Mouse (Mus musculus): ENCODE results near the gene Gm14406. TPM values are rescaled to one million over a fixed set of nuclear protein-coding genes. Genes with fewer than 3 reads are reported as not detected.
"Not testable (repeated sequence)": the region's sequence is repeated elsewhere in the genome, so short reads cannot be mapped to it uniquely, and the experiment has no call there.

Gm14406 gene
- 4.1 TPM in 1 of 2 replicates, not detected in the other for total RNA-seq (2017)

DNA sequence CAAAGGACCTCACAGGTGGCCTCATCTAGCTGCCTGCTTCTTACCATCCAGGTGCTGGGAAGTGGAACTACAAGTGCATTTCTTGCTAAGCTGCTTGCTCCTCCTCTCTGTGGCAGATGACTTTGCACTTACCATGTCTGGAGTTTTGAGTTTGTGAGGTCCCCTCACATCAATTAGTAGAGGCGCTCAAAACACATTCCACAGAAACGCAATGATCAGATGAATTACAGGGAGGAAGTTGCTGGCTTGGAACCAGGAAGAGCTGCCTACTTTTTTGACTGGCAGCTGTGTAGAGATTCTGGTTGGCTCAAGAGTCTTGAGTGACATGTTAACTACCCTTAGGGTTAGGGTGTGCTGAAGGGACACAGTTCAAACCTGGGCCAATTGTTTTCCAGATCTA lies at the start of gene Gm14406:
Gene Gm14406, minus strand, starts transcription at position 213 of the 400 bp plus-strand sequence.
- ATAC-seq (replicated peaks in 1 of 2; ENCODE audit: insufficient read depth in 1 of 2, low FRiP score in 2 of 2, low TSS enrichment in 1 of 2, low read depth in 1 of 2, poor library complexity in 2 of 2, severe bottlenecking in 2 of 2), result not testable (repeated sequence)

DNA sequence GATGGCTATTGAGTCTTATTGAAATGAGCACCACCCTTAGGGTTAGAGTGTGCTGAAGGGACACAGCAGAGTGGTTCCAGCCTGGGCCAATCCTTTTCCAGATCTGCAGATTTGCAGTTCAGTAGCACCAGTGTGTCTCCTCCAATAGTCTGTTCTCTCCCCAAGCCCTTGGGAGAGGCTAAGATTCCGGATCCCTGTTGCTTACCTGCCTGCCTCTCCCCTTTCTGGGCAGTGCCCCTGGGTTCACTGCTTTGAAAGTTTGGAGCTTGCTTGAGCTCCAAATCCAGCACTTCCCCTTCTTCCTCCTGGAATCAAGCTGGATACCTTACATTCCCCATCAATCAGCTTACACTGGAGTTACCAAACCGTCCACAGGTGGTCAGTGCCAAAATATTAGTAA lies 2.9 kb downstream of the Gm14406 start:
- ATAC-seq (replicated peaks in 1 of 2; ENCODE audit: insufficient read depth in 1 of 2, low FRiP score in 2 of 2, low TSS enrichment in 1 of 2, low read depth in 1 of 2, poor library complexity in 2 of 2, severe bottlenecking in 2 of 2), result not testable (repeated sequence)

DNA sequence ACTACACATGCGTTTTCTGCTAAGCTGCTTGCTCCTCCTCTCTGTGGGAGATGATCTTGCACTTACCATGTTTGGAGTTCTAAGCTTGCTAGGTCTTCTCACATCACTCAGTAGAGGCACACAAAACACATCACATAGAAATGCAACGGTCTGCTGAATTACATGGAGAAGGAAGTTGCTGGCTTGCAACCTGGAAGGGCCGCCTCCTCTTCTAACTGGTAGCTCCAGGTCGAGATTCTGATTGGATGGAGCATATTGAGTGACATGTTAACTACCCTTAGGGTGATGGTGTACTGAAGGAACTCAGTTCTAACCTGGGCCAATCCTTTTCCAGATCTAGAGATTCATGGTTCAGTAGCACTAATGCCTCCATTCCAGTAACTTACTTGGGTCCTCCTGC lies 18.6 kb downstream of the Gm14406 start:
- ATAC-seq (replicated peaks in 1 of 2; ENCODE audit: insufficient read depth in 1 of 2, low FRiP score in 2 of 2, low TSS enrichment in 1 of 2, low read depth in 1 of 2, poor library complexity in 2 of 2, severe bottlenecking in 2 of 2), result not testable (repeated sequence)

DNA sequence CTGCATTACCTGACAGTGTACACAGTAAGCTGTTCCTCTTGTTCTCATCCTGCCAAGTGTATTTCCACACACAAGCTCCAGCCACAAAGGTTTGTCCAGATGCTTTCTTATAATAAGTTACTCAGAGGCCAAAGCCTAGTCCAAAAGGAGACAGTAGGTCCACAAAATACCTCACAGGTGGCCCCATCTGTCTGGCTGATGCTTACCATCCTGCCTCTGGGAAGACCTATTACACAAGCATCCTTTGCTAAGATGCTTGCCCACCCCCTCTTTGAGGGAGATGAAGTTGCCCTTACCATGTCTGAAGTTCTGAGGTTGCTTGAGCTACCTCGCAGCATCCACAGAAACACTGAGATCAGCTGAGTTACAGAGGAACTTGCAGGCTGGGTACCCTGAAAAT lies 22.7 kb downstream of the Gm14406 start:
- ATAC-seq (replicated peaks in 1 of 2; ENCODE audit: insufficient read depth in 1 of 2, low FRiP score in 2 of 2, low TSS enrichment in 1 of 2, low read depth in 1 of 2, poor library complexity in 2 of 2, severe bottlenecking in 2 of 2), result not testable (repeated sequence)

DNA sequence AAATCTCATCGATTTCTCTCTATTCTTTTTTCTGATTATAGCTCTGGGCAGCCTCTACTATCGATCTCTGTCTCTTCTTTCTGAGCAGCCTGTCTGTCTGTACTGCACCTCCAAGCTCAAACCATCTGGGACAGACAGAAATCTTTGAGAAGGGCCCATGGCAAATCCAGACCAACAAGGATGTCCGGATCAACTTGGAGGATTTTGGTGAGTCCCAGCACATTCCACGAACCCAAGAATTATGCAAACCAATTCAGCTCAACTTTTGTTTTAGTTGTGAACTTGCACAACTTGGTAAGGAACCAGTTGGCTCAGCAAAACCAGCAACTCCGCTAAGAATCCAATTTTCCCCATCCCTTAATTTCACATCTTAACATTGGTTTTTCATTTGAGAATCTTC lies 40.3 kb downstream of the Gm14406 start:
- ATAC-seq (replicated peaks in 1 of 2; ENCODE audit: insufficient read depth in 1 of 2, low FRiP score in 2 of 2, low TSS enrichment in 1 of 2, low read depth in 1 of 2, poor library complexity in 2 of 2, severe bottlenecking in 2 of 2), result not testable (repeated sequence)

DNA sequence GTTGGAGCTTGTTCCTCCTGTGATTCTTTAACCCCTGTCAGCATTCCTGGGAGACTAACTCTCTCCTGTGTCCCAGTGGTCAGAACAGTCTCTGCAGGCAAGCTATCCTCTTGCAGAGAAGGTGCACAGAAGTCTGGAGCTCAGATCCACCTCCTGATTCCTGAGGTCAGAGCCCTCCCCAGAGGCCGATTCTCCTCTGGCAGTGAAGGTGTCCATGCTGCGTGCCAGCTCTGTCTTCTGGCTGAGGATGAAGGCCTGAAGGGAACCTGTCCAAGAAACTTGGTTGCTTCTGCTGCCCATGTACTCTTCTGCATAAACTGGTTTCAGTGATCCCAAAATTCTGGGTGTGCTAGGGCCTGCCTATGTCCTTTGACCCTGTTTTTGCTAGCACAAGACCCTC lies 40.9 kb downstream of the Gm14406 start:
- ATAC-seq (replicated peaks in 1 of 2; ENCODE audit: insufficient read depth in 1 of 2, low FRiP score in 2 of 2, low TSS enrichment in 1 of 2, low read depth in 1 of 2, poor library complexity in 2 of 2, severe bottlenecking in 2 of 2), result not testable (repeated sequence)

DNA sequence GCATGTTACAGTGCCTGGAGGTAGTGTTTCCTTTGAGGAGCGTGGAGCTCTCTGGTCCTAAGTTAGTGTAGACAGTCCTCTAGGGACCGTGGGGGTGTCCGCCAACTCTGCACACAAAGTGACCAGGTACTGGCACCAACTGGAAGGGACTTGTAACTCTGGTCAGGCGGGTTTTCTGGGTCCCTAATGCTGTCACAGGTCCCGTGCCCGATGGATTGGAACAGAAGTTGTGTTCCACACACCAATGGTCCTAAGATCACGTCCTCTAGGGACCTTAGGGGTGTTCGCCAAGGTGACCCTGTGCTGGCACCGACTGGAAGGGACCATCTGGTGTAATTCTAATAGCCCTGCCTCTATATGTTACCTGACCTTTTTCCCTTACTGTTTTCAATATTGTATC lies 42.1 kb downstream of the Gm14406 start:
- ATAC-seq (replicated peaks in 1 of 2; ENCODE audit: insufficient read depth in 1 of 2, low FRiP score in 2 of 2, low TSS enrichment in 1 of 2, low read depth in 1 of 2, poor library complexity in 2 of 2, severe bottlenecking in 2 of 2), result no peak

DNA sequence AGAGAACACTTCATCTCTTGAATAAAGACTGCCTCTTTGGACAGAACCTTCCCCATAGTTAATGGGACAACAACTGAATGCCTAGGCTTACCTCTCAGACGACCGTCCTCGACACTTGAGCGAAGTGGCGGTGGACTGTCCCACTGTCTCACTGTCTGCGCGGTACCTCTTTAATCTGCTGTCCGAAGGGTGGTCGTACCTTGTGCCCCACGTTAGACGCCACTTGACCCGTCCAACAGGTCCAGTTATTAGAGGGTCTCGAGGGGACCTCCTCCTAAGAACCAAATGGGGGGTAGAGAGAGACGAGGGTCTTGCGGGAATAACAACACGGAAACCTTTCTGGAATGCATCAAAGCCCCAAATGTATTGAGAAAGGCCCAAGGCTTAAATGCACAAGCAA lies 53.8 kb downstream of the Gm14406 start:
- not testable (repeated sequence) for ATAC-seq (replicated peaks in 1 of 2; ENCODE audit: insufficient read depth in 1 of 2, low FRiP score in 2 of 2, low TSS enrichment in 1 of 2, low read depth in 1 of 2, poor library complexity in 2 of 2, severe bottlenecking in 2 of 2)

DNA sequence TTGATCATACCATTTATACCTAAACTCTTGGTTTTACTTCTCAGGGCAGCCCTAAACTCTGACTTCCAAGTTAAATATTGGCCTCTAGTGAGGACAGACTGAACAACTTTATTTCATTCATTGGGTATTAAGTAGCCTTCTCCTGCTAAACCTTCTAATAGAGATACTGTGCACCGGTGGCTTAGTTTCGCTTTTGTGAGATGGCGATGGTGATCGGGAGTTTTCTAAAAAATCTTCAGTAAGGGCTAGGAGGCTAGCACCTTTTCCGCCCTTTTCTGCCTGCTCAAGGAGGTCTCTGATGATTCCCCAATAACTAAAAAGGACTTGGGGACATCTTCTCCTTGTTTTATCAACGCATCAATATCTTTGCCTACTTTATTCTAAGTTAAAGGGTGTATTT lies 54.3 kb downstream of the Gm14406 start:
- not testable (repeated sequence) for ATAC-seq (replicated peaks in 1 of 2; ENCODE audit: insufficient read depth in 1 of 2, low FRiP score in 2 of 2, low TSS enrichment in 1 of 2, low read depth in 1 of 2, poor library complexity in 2 of 2, severe bottlenecking in 2 of 2)

DNA sequence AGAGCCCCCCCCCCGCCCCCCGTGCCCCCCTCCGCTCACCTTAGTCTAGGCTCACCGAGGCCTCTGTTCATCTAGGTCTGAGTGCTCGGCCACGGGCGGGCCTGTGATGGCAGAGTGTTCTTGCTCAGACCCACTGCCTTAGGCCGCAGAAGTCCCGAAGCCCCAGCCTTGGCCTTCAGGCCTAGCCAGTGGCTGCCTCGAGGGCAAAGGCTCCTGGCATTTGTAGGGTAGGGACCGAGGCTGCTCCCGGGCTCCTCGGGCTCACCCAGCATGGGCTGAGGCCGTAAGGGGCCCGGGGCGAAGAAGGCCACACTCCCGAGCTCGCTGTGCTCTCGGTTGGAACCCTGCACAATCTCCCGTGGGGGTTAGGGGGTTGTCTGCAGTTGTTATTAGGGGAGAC lies 54.9 kb downstream of the Gm14406 start:
- no peak for ATAC-seq (replicated peaks in 1 of 2; ENCODE audit: insufficient read depth in 1 of 2, low FRiP score in 2 of 2, low TSS enrichment in 1 of 2, low read depth in 1 of 2, poor library complexity in 2 of 2, severe bottlenecking in 2 of 2)

DNA sequence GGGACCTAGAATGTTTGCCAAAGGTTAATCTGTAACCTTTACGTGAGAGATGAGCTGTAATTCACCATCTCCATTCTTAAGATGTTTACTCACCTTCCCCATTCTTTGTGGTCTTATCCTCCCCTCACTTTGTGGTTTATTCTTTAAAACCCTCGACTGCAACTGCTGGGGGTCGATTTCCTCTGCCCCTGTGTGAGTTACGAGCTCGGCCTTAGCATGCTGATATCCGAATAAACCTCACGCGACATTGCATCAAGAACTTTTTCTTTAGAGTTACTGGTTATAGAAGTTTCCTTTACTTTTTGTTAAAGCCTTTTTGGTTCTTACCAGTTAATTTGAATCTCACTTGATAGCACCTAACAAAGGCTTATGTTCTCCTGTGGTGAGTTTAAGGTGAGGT lies 58.0 kb downstream of the Gm14406 start:
- no peak for ATAC-seq (replicated peaks in 1 of 2; ENCODE audit: insufficient read depth in 1 of 2, low FRiP score in 2 of 2, low TSS enrichment in 1 of 2, low read depth in 1 of 2, poor library complexity in 2 of 2, severe bottlenecking in 2 of 2)

Other genes with a start within 250 kb of the Gm14406 start
- gene Gm14418, start 179.9 kb downstream of the Gm14406 start, total RNA-seq (2017), result 6.7 and 20.5 TPM in 2 replicates
- 14.8 and 21.5 TPM in 2 replicates for gene Zfp970, start 113.5 kb downstream of the Gm14406 start, total RNA-seq (2017)
- 5.4 and 13.0 TPM in 2 replicates for gene Gm14403, start 80.0 kb downstream of the Gm14406 start, total RNA-seq (2017)
- 5.9 TPM in 1 of 2 replicates, not detected in the other for gene Gm14322, start 181.1 kb upstream of the Gm14406 start, total RNA-seq (2017)

Data from hematopoietic stem cell, adult 5-6 weeks (primary cell).